Mouse (Mus musculus) lung, postnatal 14 days (tissue): Measurements from ENCODE around the gene Enox1.

Source experiments
- DNase-seq: peaks from one replicate; pipeline ENCODE4 v3.0.0; 2021

The Enox1 gene

DNA sequence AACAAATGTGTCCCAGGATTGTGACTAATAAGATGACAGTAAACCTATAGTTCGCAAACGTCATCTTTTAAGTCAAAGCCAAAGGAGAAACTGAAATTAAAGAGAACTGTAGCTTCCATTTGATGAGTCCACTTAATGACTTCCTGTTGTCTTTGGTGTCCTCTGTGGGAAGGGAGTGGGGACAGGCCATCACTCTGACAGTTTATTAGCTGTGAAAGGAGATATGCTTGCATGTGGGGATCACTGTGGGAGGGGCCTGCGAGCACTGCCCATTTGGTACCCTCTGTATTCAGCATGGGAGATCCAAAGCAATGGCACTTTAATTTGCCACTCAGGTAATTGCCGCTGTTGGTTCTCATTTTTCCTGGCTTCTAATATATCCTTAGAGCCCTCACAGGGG is 122.6 kb downstream of the Enox1 start:
- DNase-seq = no peak

DNA sequence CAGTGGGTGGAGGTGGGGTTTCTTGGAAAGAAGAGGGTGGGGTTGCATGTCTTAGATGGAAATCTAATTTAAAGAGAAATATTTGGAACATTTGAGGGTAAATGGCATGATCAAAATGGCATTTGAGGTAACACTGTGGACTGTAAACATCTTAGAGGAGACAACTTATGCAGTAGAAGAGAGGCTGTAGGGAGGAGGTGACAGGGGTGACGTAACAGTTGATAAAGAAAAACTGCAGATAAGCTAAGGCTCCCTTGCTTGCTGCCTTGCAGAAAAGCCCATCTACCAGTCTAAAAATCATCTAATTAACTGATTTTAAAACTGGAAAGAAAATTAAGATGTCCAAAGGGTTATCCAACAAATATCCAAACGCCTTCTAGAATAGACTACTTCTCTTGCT is 123.9 kb downstream of the Enox1 start:
- no peak for DNase-seq

DNA sequence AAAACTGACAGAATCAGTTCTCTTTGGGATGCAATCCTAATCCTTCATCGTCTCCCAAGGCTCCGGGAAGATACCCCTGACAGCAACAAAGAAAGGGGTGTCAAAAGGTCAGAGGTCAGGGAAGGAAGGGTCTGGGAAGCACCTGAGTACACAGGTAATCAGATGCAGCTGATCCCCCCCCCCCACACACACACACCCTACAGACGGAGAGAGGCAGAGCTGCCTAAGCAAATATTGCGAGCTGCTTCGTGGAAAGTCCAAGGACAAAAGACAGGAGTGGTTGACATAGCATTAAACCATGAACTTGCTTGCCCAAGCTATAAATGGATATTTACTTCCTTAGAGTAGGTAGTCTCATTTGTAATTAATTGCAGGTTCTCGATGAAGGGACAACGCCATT is 124.3 kb downstream of the Enox1 start:
- DNase-seq = no peak

DNA sequence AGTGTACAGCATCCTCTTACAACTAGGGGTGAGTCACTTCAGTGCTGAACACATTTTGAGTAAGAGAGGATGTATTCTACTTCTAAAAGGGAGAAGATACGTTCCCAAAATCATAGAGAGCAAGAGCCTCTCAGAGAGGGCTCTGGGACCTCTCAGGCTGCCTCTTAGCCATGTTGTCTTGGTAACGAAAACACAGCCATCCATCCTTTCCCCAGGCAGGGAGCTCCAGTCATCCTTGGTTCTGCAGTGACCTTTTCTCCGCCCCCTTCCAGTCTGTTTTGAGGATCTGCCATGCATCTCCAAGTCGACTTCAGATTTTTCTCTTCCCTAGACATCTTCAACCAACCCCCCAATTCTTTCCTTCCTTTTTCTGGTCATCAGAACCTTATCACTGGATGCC is 127.4 kb downstream of the Enox1 start:
- DNase-seq = no peak

DNA sequence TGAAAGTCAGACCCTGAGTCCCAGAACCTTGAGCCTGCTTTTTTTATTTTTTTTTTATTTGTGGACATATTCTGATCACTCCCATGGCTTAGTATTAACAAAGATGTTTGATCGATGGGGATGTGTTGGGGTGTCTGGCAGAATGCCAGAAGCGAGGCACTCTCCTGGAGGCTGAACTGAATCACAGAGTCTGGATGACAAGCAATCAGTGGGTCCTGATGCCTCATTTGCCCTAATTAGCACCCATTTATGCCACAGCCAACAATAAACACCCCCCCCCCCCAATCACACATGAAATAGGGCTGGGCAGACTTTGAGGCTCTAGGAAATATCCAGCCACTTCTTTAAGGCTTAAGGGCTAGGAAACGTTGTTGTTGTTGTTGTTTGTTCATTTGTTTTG is 128.9 kb downstream of the Enox1 start:
- no peak for DNase-seq

DNA sequence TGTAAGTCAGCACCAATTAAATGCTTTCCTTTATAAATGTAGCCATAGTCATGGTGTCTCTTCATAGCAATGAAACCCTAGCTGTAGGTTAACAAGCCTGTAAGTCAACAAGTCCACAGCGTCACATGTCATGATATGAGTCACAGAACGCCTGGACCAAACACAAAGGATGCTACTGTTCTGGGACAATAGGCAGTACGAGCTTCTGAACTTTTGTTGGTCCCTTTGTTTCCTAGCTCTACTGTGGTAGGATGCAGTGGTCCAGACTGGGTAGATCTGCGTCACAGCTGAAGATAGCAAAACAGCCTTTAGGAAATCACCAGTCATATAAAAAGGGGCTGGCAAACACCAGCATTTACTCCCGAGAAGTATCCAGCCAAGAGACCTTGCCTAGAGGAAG is 135.2 kb downstream of the Enox1 start:
- DNase-seq = no peak

DNA sequence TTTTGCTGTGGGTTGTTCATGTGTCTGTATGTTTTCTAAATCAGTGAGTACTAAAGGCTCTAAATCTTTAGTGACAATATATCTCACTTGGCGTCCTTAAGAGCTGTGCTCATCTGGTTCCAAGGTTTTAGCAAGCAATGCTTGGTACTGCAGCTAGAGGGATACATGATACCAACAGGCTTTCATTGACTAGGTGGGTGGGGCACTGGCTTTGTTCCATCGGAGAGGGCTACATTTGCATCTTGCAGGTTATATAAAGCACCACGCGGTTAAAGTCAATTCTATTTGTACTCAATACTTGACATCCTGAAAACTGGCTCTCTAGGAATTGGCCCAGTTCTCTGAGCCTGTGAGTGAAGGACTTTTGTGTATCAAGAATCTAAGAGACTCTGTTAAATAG is 140.5 kb downstream of the Enox1 start:
- no peak for DNase-seq

DNA sequence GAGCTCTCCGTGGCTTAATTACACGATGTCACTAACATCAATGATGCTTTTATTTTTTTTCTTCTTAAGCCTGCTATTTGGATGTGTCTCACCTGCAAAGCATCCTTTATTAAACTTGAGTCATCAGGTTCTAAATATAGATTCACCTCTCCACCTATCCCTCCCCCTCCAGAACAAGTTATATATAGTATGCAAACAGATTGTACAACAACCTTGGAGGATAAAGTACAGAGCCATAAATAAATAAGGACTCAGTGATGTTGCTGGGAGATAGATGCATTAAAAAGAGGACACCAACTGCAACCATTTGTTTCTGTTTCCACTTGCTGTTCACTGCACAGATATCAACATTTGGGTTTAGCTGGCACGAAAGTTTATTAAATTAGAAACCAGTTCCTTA is 141.8 kb downstream of the Enox1 start:
- no peak for DNase-seq

DNA sequence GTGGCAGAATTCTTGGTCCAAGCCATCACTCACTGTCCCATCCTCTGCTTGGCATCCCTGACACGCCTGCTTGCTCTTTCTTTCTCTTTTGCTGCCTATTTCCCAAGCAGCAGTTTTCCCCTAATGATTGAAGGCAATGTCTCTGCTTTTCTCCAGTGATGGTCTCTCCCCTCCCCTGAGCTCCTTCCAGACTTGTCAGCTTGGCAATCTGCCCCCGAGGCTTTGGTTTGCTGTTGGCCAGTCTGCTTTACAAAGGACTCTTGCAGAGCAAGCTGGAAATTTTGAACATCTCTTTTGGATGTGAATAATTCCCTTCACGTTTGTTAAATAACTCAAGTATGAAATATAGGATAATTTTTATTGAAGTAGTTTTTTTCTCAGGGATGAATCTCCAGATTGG is 153.0 kb downstream of the Enox1 start:
- peak; percentile 15 for DNase-seq

DNA sequence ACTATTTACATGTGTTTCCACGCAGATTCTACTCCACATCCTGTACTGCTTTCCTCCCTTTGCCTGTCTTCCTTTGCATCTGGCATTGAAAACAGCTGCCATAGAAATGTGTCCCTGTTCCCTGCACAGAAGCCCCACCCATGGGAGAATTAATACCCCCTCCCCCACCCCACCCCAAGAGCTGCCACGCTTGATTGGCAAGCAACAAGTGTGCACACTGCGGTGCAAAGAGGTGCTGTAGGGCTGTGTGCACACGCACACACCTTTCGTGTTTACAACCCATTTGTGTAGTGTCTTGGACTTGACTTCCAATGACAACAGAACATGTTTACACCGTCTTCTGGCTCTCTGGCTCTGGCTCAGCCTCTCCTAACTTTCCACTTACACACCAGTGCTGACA is 154.9 kb downstream of the Enox1 start:
- DNase-seq = no peak

DNA sequence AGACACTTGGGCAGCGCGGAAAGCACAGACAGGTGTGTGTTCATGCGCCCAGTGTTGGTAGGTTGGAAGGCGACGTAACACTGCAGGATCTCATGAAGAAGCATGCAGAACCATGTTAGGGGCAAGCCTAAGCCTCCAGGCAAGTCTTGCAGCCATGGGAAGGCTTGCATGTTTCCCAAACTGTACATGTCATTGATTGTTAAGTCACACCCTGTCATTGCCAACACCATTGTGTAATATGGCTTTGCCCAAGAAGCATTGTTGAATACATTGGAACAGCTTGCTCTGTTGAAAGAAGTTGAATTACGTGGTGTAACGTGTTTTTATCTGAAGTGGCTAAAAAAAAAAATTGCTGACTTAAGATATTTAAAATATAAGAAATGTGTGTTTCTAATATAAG is 162.8 kb downstream of the Enox1 start:
- DNase-seq = peak; percentile 9

DNA sequence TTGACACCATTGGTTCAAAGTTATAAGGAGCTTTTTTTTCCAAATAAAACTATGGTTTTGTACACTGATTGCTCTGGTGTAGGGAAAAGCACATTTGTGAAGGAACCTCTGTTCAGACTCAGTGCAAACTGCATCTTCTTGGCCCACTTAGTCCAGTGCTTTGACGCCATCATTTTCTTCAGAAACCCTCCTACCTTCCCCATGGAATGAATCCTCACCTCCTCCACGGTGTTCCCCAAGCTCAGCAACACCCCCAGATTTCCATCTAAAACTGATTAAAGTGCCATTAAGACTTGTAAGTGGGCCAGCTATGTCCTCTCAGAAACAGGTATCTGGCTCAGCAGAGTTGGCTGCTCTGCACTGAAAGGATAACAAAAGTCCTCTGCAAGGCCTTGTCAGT is 167.8 kb downstream of the Enox1 start:
- DNase-seq = no peak

DNA sequence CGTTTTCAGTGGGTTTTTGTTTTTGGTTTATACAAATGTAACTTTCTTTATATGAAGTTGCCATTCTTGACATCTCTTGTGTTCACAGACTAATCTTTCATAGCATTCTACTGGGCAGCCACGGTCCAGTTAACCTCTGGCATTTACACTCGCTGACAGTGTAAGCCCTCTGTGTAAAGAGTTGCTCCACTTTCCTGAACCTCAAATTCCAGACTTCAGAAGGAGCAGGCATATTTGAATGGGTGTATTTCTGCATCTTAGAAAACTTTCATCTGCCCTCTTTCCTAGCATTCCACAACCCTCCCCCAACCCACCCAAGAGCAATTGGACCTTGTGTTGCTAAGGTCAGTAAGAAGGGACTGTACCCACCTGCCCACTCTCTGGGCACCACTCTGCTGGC is 171.1 kb downstream of the Enox1 start:
- DNase-seq = no peak

DNA sequence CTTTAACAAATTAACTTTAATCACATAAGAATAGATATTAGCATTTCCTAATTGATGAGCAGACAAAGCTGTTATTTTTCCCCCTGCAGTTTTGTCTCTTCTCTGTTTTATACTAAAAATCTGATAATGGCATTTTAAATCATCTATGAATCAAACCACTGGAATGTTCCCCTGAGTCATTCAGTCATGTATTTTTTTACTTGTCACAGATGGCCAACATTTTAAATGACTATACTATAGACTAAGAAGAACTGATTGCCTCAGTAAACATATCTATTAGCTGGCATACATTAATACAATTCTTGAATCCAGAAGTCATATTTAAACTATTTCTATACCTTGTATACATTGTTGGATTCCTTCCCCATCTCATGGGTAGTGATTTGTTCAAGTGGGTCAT is 173.2 kb downstream of the Enox1 start:
- no peak for DNase-seq

DNA sequence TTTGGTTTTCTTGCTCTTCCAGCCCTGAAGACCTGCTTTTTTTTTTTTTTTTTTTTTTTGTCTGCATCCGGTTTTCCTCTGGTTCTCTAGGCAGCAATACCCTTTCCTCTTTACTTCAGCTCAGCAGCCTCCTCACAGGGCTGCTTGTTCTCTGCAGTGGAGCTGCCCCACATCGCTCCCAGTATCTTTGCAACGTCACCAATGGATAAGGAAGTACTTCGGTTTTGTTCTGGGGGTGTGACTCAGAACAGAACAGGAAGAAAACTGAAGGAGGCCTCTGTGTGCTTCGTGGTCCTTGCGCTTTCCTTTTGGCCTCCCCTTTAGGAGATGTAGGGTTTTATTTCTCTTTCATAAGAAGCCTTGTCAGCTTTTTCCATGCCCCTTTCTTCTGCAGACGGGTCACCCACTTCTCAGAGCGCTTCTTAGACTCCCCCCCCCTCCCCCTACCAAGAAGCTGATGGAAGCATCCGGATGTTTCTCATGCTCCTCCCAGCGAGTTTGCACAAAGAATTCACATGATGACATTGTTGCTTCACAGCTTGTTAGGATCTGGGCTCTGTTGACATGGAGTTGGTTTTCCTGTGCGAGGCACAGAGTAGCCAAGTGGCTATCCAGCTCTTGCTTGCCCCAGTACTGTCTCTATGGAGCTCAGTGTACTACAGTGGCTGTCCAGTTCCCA is 187.2 kb downstream of the Enox1 start:
- DNase-seq = peak; percentile 15

DNA sequence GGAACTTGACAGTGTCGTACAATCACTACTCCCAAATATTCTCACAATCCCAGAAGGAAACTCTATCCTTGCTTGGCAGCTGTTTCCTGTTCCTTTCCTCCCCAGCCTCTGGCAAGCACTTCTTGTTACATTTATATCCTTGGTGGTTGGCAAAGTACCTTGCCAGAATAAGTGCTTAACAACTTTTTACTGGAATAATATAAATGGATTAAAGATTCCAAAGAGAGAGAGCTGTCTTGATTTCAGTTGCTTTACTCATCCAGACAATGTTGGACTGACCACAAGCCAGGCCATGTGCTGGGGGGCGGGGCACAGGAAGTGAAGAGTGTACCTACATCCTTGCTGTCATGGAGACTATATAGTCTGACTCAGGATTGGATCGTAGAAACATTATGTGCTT is 189.7 kb downstream of the Enox1 start:
- no peak for DNase-seq

DNA sequence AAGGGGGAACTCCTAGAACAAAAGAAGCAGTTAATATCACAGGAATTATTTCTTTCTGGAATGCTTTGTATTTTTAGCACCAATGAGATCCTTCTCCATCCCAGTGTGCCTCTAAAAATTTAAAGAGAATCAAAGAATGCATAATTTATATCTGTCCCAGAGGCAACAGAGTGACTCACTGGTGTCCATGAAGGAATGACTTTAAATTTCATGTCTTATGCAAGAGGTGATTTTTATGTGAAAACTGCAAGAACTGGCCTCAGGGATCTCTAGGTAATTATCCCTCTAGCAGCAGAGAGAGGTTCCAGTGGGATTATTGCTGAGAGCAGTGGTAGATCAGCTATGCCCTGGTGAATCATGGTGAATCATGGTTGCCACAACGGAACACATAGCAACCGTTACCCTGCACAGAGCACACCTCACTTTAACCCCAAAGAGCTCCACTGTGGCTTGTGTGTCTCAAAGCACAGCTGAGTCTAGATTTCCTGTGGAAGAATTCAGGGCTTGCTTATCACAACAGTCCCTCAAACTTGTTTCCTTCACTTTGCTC is 195.3 kb downstream of the Enox1 start:
- DNase-seq = no peak

DNA sequence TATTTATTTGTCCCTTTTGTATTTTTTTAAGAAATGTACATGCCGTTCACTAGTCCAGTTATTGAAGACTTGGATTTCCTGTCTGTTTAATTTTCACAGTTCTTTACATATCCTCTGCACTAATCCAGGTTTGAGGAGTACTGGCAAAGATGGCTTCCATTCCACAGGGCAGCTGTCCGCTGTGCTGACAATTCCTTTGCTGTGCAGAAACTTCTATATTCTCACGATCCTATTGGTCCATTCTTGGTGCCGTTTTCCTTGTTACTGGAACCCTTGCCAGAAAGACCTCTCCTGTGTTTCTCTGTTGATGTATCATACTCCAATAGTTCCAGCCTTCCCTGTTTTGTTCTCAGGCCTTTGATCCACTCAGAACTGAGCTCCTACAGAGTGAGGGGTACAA is 206.1 kb downstream of the Enox1 start:
- no peak for DNase-seq

DNA sequence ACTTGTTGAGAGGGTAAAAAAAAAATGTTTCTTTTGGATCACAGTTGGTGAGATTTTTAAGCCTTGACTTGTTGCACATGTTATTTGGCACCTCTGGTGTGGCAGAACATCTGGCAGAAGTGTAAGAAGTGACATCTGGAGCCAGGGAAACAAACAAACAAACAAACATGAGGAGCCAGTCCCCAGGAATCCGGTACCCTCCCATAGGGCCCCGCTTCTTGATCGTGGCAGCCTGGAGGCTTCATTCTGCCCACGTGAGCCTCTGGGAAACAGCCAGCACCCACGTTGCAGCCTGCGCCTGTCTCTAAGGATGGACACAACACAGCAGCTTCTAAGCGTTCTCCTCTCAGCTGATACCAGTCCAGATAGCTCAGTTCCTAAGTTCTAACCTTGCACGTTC is 211.8 kb downstream of the Enox1 start:
- DNase-seq = no peak

DNA sequence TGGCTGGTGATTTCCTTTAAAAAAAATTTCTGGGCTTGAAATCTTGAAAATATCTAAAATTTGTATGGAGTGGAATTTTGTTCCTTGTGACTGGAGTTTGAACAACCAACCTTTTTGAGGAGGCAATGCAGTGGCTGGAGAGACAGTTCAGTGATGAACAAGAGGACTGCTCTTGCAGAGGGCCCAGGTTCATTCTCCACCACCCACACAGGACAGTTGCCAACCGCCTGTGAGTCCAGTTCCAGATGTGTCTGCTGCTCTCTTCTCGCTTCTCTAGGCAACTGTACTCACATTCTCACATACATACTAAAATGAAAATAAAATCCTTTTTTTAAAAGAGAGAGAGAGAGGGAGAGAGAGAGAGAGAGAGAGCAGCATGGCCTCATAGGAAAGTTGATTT is 212.5 kb downstream of the Enox1 start:
- no peak for DNase-seq

DNA sequence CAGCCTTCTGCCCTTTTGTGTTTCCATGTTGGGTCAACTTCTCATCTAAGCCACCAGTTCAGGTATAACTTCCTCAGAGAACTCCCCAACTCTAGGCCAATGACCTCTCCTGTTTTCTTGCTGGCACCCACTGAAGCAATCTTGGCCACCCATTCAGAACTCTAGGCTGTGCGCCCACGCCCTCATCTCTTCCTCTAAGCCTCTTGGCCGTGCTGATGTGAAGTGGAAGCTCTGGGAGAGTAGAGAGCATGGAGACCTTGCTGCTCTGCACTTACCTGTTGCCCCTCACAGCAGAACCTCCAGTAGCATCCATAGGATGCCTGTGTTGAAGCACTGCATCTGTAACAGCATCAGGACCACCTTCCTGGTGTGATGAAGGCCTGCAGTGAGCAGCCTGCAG is 214.0 kb downstream of the Enox1 start:
- DNase-seq = no peak

DNA sequence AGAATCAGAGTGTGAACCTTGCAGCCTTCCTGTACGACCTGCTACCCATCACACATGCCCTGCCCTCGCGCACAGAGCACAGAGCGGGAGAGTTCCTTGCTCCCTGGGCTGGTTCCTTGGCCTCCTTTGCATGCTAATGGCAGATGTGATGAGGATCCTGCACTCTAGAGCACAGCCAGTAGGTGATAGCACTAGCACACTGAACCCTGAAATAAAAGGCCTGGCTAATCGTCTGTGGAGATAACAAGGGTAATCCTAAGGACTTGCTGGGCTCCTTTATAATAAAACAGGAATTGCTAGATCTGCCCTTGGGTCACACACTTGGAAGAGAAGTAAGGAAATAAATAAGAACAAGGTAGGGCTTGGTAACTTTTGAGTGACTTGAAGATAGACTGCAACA is 215.4 kb downstream of the Enox1 start:
- no peak for DNase-seq

DNA sequence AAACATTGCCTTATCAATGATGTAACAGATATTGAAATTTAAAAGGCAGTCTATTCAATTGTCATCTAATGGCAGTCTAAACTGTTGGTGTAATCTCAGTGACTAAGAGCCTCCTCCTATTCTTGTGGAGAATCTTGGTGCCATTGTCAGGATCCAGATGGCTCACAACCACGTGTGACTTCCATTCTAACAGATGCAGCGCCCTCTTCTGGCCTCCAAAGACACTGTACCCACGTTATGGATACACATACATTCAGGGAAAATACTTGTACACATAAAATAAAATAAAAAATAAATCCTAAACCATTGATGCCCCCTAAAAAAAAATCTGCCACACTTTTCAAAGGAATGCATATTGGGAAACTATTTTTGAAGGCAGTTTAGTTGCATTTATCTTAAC is 216.6 kb downstream of the Enox1 start:
- DNase-seq = no peak

DNA sequence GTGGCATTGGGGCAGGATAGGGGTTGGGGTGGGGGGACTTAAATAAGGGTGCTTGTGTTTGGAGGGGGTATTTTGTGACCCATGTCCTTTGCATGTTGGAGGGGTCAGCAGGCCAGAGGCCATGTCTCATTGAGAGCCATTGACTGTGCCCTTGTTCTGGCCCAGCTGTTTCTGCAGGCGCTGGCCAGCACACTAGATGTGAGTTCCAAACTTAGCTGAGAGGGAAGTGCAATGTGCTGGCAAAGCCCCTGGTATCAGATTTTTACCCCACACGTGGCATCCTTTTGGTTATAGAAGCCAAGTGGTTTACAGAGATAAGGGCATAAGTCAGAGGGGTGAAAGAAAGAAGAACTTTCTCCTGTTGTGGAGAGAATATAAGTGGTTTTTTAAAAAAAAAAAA is 218.5 kb downstream of the Enox1 start:
- no peak for DNase-seq

DNA sequence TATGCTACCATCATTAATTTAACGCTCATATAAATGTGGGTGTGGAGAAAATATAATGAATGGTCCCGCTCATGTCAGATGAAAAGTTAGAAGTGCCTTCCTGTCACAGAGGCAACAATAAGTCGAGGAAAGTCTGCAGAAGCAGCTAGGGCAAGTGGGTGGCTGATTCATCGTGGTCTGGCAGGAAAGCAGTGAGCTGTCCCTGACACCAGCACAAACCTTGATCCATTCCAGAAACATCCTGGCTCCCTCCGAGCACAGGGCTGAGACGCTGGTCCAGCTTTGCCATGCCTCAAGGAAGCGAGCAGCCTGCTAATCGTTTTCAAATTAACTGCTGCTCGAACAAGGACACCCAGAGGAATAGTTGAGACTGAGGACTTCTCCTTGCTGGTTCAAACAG is 219.1 kb downstream of the Enox1 start:
- no peak for DNase-seq

DNA sequence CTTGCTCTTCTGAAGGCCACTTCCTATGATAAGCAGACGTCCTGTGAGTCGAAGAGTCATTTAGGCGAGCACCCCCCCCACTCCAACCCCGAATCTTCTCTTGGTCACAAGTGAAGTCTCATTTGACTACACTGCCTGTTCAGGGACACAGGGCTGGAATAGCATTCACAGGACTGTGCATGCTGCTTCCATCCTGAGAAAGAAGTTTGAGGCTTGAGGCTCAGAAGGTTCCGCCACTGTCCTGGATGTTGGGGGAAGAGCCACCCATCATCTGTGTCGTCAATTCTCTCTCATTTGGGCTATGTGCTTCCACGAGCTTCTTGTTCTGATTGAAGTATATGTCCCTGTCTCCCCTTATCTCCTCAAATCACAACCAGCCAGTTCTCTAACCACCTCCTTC is 220.2 kb downstream of the Enox1 start:
- DNase-seq = no peak
